Mouse (Mus musculus): ENCODE data around the gene Sned1.

The Sned1 gene

DNA sequence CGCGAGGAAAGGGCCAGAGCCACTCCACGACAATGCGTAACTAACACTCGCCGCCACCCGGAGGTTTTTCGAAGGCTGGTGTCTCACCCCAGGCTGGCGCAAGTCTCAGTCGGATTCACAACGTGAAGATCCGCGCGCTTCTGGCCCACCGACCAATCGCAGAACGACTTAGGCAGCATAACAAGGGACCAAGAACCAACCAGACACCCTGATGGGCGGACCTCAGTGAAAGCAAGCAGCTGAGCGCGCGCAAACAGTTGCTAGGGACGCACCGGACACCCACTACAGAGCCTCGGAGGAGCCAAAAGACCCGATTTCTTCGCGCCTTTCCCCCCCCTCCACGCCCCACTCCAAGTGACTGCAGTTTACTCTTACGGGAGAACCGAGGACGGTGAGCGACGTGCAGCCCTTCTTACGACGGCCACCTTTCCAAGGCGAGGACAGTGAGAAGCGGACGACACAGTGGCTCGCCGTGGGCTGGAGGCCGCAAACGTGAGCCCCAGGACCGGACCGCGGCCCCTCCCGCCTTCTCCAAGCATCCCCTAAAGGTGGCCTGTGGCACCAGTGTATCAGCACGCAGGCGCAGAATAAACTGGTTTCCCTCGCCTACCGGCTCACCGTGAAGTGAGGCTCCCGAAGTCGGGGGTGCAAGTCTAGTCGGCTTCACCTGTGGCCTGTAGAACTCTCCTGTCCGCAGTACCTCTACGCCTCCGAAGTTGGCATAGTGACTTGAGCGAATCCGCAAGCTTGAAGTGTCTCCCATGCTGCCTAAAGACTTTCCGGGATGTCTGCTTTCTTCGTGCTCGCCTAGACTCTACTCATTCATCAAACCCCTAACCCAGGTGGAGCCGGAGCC lies 107.2 kb downstream of the Sned1 start, which contains the start of the genes Ppp1r7 and Pask:
Gene Ppp1r7, plus strand, starts transcription at position 207 of the 856 bp plus-strand sequence.
Gene Pask, minus strand, starts transcription at position 835 of the 856 bp plus-strand sequence.
- TF ChIP-seq GATA4 (IDR thresholded peaks at IDR 0.05; ENCODE audit: insufficient replicate concordance, low read length): no peak

DNA sequence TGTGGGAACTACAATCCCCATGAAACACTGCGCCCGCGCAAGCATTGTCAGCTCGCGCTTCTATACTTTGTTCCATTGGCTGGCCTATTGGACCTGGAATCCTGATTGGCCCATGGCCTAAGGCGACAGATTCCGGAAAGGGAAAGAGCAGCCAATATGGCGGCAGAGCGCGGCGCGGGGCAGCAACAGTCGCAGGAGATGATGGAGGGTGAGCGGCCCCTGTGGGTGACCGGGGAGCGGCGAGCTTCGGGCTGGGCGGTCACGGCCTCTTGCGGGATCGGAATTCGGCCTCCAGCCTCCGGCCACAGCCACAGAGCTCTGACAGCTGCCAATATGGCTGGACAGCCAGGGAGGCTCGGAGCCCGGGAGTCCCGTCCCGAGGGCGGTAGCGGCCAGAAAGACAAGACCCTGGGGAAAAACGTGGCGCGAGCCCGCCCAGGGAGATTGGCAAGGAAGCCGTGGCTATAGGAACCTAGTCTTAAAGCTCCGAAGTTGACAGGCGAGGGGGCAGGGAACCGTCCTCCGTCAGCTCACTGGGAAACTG lies 107.9 kb downstream of the Sned1 start:
- TF ChIP-seq GATA4 (IDR thresholded peaks at IDR 0.05; ENCODE audit: insufficient replicate concordance, low read length): no peak; the same call in 1 of the 2 replicates

DNA sequence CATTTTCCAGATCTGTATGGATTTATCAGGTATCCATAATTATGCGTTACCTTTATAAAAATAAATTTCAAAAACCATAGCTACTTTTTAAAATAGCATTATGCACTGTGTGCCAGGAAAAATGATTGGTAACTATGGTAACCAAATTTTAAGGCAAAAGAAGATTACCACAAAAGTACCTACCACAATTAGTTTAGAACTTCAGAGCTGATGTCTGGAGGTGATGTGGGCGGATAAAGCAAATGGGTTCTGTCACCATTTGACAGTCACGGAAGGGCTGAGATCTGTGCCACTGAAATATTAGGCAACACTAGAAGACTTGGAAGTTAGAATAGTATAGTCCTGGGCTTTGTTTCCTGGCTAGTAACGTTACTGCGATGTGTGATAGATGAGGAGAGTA lies 111.5 kb downstream of the Sned1 start:
- TF ChIP-seq GATA4 (IDR thresholded peaks at IDR 0.05; ENCODE audit: insufficient replicate concordance, low read length): no peak

DNA sequence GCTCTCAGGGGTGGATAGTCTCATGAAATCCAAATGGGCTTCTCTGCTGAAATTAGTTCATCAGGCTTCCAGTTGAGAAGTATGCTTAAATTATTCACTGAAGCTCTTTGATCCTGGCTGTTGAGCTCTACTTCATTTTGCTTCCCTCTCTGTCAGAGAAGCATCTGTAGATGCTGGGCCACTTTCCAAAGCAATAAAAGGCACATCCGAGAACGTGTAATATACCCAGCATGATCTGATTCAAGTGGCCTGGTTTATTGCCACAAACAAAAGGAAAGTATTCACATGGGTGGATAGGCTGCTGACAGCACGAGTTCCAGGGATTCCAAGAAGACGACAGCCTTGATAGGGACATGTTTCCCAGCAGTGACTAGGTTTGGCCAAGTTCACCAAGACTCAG lies 114.1 kb downstream of the Sned1 start:
- TF ChIP-seq GATA4 (IDR thresholded peaks at IDR 0.05; ENCODE audit: insufficient replicate concordance, low read length): no peak
